Mouse (Mus musculus): ENCODE data around the gene Rhoh. TPM values are rescaled to one million over a fixed set of nuclear protein-coding genes. Genes with fewer than 3 reads are reported as not detected.
A peak's percentile ranks its signal among the peaks of the same experiment; 100 is the strongest.

Gene Rhoh
- total RNA-seq, 4 experiments from 2014 or later: 0.94 to 3.7 (median 1.8) TPM

DNA sequence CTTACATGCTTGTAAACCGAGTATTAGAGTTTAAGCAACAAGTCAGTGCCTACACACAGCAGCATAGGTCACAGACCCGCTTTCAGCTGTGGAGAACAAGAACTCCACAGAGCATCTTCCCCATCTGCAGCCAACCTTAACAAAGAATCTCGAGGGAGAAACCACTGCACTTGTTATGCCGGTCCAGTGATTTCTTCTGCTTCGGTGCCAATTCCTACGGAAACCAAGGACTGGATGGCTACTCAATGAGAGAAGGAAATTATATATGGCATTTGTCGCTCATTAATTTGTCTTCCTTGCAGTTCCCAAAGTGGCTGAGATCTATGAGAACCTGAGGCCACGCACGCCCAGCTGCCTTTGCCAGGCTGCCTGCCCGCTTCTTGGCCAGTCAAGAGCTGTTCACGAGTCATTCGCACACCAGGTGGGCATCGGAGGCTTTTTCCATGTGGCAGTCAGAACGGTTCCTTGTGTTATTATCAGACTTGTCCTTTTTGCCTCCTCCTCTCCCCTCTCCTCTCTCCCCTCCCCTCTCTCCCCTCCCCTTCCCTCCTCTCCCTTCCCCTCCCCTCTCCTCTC is 30.3 kb downstream of the Rhoh start:
- DNase-seq (ENCODE audit: low spot score in 2 of 2): no peak

DNA sequence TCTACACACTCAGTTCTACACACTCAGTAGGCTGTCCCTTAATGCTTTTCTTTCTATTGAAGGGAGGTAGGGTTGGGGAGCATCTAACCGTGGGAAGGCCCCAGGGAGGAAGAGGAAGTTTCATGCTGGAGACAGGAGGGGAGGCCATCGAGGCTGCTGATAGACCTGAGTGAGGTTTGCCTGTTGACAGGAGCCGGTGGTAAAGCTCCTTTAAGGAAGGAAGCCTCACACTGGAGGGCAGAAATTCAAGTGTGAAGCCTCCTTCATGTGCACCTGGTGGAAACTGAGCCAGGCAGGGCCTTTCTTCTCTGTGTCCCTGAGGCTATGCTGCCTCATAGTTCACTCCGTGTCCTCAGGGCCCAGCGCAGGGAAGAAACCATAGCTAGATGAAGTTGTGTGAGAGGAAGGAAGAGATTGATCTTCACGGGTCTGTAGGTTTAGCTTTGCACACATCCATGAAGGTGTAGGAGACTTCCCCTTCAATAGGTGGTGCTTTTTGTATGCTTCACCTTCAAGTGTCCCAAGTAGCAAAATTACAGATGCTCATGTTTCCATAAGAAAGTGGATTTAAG is 34.2 kb downstream of the Rhoh start:
- DNase-seq (ENCODE audit: low spot score in 2 of 2): no peak

DNA sequence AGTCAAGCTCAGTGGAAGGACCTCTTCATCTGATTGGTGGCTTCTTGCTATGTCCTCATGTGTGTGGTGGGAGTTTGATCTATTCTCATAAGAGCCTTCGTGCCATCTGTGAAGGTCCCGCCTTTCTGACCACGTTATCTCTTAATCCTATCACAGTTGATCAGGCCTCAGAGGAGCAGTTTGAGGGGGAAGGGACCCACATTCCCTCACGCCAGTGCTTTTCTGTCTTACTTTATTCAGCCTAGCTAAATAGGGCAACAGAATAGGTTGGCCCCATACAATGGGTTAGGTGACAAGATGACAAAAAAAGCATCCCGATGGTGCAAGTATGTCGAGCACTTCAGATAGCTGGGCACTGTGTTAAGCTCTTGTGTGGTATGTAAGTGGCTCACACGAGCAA is 34.8 kb downstream of the Rhoh start:
- DNase-seq (ENCODE audit: low spot score in 2 of 2): no peak

DNA sequence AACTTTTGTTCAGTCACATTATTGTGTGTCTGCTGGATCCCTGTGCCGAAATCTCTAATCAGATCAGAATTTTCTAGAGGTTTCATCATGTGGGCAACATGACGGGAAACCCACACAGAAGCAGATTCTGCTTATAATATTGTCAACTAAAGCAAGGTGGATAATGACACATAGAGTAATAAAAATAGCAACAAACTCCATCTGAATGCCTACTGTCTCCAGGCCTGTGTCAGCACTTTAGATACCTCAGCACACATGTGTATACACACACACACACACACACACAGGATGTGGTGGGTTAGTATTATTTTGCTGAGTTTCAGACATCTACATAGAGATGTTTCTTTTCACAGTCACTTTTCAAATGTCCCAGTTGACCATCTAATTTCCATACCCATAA is 36.7 kb downstream of the Rhoh start:
- no peak for DNase-seq (ENCODE audit: low spot score in 2 of 2)

DNA sequence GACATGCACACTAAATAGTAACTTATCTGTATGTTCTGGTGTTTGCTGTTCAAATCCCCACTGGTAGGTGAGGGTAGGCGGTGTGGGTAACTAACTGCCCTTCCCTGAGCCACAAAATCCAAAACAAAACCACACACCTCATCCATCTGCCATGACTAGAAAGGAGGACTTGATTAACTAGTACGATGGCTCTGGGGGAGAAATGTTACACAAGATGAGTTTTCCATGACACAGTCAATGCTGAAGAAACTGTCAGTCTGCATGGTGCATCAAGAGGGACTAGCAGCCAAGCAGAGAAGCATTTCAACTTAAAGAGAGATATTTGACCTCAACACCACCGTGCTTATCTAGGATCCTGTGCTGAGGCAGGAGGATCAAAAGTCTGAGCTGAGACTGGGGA is 37.7 kb downstream of the Rhoh start:
- DNase-seq (ENCODE audit: low spot score in 2 of 2): no peak

DNA sequence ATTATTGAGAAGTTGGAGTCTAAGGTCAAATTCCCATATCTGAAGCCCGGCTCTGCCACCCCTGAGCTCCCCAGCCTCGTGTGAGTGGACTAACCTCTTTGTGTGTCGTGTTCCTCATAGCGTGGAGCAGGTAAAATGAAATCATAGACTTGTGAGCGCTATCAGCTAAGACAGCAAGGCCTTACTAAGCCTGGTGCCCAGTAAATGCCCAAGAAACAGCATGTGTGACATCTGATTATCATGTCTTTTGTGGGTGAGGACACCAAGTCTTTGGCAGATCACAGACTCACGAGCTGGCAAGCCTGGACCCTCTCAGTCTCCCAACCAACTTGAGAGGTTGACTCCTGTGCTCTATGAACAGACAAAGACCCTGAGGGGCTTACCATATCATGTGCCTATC is 39.1 kb downstream of the Rhoh start:
- DNase-seq (ENCODE audit: low spot score in 2 of 2): no peak

DNA sequence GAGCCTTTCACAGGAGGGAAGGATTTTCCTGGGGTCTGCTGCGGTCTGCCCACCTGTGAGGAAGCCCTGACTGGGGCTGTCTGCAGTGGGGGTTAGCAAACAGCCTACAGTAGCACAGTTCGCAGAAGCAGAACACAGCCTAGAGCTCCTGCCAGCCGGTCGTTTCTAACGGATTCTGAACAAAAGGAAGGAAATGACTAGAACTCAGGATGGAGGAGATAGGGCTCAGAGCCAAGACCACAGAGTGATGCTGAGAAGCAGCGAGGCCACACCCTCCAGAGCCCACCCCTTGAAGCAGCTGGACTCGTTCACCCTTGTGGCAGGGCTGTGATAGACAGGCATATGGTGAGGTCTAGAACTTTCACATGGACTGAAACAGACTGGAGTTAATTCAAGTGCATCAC is 39.9 kb downstream of the Rhoh start:
- DNase-seq (ENCODE audit: low spot score in 2 of 2): no peak

DNA sequence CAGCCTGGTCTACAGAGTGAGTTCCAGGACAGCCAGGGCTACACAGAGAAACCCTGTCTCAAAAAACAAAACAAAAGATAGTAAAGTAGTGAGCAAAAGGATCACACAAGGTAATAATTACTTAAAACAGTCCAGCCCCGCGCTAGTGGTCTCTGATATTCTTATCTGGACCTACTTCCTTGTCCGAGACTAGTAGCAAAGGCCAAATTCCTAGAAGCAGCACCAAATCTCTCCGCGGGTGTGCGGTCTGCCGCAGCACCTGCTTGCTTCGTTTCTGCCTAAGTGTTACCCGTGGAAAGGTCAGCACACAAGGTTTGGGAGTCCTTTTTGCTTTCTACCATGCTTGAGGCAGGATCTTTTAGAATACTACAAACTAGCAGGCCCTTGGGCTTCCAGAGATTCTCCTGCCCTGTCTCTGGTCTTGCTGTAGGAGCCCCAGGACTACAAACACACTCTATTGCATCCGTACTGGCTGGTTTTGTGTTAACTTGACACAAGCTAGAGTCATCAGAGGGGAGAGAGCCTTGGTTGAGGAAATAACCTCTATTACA is 40.9 kb downstream of the Rhoh start:
- no peak for DNase-seq (ENCODE audit: low spot score in 2 of 2)

DNA sequence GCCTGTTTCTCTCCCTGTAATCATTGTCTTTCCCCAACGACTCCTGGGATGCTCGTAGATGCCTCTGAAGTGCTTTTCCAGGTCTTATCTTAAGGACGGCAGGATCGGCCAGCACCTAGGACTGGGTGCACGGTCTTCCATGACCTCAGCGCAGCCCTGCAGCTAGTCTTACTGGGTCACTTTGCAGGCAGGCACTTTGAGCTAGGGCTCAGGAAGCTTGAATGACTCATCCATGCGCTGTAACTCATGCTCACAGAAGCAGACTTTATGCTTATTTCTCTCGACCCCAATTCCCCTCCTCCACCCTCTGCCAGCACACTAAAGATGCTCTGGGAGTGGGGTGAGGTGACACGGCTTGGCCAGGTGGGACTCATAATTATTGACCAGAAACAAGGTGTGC is 41.8 kb downstream of the Rhoh start:
- no peak for DNase-seq (ENCODE audit: low spot score in 2 of 2)

DNA sequence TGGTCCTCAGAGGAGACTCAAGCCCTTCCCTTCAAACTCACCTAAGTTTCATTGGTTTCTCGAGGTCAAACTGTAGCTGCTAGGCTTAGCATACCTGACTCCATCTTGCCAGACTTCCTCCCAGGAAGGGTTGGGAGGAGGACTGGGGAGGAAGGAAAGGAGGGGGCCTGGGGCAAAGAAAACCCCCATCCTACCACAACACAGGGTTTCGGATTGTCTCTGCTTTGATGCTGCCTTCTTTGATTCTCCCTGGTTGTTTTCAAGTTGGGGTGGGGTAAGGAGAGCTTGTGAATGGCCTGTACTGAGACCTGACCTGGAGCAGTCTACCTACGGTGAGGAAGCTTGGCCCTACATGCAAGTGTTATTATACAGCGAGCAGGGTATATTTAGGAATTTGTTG is 43.5 kb downstream of the Rhoh start:
- DNase-seq (ENCODE audit: low spot score in 2 of 2): no peak

DNA sequence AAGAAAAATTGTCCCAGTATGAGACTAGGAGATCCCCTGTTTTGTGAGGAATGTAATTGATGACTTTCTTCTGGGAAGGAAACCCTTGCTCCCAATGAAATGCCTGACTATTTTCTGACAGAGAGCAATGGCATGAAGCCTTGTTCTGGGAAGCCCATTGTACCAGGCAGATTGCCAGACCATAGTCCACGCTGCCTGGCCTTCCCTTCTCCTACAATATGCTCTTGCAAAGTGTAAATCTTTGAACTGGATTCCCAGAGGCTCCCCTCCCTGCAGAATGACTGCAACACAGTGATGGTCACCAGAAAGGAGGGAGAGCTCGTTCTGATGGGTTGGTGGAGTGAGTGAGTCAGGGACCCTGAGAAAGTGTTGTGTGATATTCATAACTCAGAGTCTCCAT is 47.7 kb downstream of the Rhoh start:
- DNase-seq (ENCODE audit: low spot score in 2 of 2): no peak

DNA sequence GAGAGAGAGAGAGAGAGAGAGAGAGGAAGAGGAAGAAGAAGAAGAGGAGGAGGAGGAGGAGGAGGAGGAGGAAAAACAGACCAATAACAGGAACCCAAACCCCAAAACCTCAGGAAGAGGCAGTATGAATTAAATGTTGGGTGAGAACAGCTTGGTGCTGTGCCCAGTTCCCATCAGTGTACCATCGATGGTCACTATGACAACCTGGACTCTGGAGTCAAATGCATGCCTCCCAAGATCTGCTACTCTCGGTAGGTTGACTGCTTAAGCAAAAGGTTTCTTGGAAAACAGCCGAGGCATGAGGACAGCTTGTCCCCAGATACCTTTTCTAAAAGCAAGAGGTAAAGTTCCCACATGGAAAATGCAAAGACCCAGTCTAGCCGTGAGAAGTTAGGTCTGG is 48.3 kb downstream of the Rhoh start:
- DNase-seq (ENCODE audit: low spot score in 2 of 2): peak in 1 of 2 experiments; percentile 25

DNA sequence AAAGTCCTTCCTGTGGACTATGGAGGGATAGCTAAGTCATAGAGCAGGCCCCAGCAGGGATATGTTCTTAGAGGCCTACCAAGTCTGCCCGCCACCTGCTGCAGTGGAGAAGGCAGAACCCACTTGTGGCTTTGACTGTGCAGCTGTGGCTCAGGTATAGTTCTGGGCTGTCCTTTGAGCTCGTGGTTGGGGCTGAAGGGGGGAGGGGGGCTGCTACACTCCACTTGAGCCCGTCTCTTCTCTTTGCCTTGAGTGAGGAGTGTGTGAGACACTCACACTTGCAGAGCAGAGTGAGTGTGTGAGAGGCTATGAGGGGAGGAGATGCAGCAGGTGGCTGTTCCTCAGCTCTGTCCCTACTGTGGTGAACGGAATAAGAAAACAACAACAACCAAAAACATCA is 49.4 kb downstream of the Rhoh start:
- DNase-seq (ENCODE audit: low spot score in 2 of 2): no peak

DNA sequence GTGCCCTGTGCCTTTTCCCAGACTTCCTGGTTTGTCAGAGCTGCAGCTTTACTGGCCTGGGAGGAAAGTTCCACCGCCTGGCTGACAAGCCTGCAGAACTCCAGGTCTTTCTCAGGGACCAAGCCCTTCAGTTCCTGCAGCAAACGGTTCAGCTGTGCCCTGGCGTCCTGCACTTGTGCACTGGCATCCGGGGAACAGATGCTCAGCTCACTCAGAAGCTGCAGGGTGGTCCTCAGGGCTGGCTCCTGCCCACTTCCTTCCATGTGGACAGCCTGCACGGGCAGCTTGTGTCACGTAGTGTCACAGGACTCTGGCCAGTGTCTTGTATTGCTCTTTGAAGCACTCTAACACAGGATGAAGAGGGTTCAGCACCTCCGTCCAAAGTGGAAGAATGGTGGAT is 50.7 kb downstream of the Rhoh start:
- no peak for DNase-seq (ENCODE audit: low spot score in 2 of 2)

DNA sequence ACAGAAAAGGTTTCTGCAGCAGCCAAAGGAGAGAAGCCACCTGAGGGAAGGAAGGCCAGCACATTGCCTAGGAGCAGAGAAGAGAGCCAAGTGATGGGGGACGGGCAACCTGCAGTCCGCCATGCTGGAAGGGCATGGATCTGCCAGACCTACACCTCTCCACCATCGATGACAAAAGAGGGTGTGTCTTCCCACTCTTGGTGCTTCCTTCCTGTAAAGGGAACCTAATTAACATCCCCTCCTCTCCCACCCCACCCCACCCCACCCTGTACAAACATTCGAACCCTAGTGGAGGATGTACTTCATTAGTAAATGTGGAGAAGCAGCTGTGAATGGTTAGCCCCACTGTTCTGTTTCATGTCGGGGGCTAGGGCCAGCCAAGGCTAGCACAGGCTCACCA is 51.2 kb downstream of the Rhoh start:
- no peak for DNase-seq (ENCODE audit: low spot score in 2 of 2)

DNA sequence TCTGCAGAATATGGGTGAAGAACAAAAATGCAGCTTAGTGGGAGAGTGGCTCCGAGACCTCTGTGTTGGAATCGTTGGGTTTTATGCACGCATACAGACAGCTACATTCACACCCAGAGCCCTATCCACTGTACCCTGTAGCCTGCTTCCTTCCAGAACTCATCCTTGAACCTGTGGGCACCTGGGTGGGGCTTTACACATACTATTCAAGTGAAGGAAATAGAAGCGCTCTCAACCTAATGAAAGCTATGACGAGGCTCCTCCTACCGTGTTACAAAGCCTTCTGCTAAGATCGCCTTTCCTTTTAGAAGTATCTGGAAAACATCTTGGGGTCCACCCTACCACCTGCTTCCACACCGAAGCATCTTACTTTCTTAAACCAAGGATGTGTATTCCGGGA is 52.1 kb downstream of the Rhoh start:
- DNase-seq (ENCODE audit: low spot score in 2 of 2): no peak

DNA sequence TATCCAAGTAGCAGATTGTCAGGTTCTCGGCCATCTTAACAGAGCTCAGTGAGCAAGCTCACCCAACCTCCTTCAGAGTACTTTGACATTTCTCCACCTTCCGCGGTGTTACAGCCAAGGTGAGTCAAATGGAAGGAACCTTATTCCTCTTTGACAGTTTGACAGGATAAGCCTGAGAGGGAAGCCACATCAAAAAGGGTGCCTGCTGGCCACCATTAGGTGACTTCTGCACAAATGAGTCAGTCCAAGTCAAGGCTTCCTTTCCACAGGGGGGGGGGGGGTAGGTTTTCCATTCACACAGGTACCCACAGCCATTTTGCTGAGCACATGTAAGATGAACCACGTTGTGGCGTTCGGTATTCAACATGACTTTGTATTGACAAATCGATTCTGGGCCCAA is 53.3 kb downstream of the Rhoh start:
- no peak for DNase-seq (ENCODE audit: low spot score in 2 of 2)

DNA sequence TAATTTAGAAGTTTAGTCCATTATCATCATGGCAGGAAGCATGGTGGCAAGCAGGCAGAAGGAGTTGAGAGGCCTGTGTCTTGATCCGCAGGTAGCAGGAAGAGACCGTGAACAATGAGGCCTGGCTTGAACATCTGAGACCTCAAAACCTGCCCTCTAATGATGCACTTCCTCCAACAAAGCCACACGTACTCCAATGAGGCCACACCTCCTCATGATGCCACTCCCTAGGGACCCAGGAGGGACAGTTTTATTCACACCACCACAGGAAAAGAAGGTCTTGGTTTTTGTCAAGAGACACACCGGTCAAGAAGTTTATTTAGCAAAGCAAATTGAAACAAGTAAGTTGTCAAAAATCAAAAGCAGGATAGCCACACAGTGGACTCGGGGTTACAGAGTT is 55.9 kb downstream of the Rhoh start:
- DNase-seq (ENCODE audit: low spot score in 2 of 2): no peak

DNA sequence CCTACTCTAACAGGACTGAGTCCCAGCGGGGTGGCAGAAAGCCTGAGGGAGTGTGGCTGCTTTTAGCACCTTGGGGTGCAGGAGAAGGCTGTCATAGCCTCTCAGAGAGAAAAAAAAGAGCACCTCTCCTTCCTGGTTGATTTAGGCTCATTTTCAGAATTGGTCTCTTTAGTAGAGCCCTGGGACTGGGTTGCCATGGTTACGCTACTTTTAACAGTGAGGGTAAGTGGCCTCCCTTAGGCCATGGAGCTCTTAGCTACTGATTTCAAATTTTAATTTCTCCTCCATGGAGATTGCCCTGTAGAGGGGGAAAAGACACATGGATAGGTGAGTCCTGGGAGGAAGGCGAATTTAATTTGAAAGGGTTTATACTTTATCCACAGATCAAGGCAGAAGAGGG is 57.6 kb downstream of the Rhoh start:
- DNase-seq (ENCODE audit: low spot score in 2 of 2): no peak

DNA sequence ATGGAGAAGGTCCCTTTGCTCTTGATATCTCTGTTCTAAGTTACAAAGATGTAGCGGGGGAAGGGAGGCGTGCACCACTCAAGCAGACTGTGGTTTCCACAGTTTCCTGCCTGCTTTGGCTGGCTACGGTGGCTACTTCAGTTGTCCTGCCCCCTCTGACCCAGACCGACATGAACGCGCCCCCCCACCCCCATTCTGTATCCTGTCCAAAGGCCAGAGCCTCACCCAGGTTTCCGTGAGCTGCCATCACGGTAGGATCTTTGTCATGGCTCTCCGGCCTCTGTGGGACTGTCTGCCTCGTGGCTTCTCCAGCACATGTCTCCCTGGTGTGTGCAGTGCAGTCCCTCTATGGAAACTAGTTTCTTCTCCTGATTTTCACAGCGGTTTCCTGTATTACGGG is 58.3 kb downstream of the Rhoh start:
- no peak for DNase-seq (ENCODE audit: low spot score in 2 of 2)

DNA sequence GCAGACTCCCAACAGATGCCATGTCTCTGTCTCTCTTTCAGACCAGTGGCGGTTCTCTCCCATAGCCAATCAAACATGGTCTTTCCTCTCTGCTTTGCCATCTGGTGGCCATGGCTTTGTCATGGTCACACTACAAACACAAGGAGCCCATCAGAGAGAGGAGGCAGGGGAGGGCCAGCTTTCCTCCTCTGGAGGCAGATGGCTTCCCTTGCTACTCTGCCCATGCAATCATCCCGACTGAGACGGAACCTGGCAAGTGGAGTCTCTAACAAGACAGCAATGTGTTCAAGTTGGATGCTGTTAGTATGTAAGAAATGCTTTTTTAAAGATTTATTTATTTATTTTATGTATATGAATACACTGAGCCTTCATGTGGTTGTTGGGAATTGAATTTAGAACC is 58.9 kb downstream of the Rhoh start:
- no peak for DNase-seq (ENCODE audit: low spot score in 2 of 2)

DNA sequence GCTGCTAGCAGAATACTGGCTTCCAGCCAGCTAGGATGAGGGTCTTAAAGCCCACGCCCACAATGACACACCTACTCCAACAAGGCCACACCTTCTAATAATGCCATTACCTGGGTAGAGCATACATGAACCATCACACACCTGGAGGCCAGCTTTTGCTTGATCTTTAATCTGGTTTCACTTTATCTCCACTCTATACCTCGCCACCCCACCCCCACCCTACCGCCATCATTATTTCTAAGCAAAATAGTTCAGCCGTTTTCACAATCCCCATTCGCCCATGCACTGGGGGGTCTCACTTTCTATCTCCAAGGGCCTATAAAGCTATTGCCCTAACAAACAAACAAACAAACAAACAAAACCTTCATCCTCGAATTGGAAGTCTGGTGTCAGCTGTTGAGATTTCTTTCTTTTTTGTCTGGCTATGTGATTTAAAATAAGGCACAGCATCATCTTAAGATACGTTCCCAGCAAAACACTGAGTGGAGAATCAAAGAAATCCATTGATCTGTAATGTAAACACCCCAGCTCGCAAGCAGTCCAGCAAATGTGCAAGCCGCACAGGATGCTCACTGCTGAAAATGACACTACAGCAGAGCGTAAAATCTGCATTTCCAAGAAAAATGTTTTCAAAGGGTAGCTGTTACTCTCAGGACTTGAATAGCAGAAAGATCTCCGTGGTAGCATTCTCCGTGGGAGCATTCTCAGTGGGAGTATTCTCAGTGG is 59.9 kb downstream of the Rhoh start:
- DNase-seq (ENCODE audit: low spot score in 2 of 2): no peak
